Mouse (Mus musculus) kidney, postnatal 0 days (tissue): Measurements from ENCODE around the gene Noa1. TPM values are rescaled to one million over a fixed set of nuclear protein-coding genes. Genes with fewer than 3 reads are reported as not detected.
A peak's percentile ranks its signal among the peaks of the same experiment; 100 is the strongest.

ENCODE experiments used
- ATAC-seq: fragments of 200-750 bp; cut with Nextera tagmentation; replicated peaks from 2 replicates; pipeline ENCODE4 v1.8.0; 2017; ENCODE audit warnings: low read depth, moderate number of reproducible peaks, moderate TSS enrichment, moderate library complexity; ENCODE audit not compliant: low FRiP score
- DNase-seq: peaks from one replicate; pipeline ENCODE4 v3.0.0-alpha.2; 2016; ENCODE audit warnings: low spot score
- H3K27ac ChIP-seq: fragments of 300-500 bp; sonication (generic); 2 replicates; pipeline ENCODE4 v1.5.1; 2014; ENCODE audit warnings: mild to moderate bottlenecking
- H3K27me3 ChIP-seq: fragments of 300-500 bp; sonication (generic); 2 replicates; pipeline ENCODE4 v1.6.1; 2014; ENCODE audit warnings: low read length, mixed read lengths; ENCODE audit not compliant: insufficient read depth
- H3K36me3 ChIP-seq: fragments of 300-500 bp; sonication (generic); 2 replicates; pipeline ENCODE4 v1.6.1; 2014; ENCODE audit warnings: low read length, mixed read lengths; ENCODE audit not compliant: insufficient read depth
- H3K4me1 ChIP-seq: fragments of 300-500 bp; sonication (generic); replicated peaks from 2 replicates; pipeline ENCODE4 v1.6.1; 2014; ENCODE audit warnings: antibody characterized with exemption, low read length, mixed read lengths; ENCODE audit not compliant: insufficient read depth
- H3K4me2 ChIP-seq: fragments of 300-500 bp; sonication (generic); 2 replicates; pipeline ENCODE4 v1.6.1; 2014; ENCODE audit warnings: mild to moderate bottlenecking, low read length, moderate library complexity, mixed read lengths
- H3K4me3 ChIP-seq: fragments of 300-500 bp; sonication (generic); replicated peaks from 2 replicates; pipeline ENCODE4 v1.5.1; 2014; ENCODE audit warnings: low read depth, low read length
- H3K9ac ChIP-seq: fragments of 300-500 bp; sonication (generic); 2 replicates; pipeline ENCODE4 v1.6.1; 2014; ENCODE audit warnings: low read depth, low read length
- H3K9me3 ChIP-seq: fragments of 300-500 bp; sonication (generic); replicated peaks from 2 replicates; pipeline ENCODE4 v1.6.1; 2016; ENCODE audit warnings: low read length, inconsistent platforms, mixed read lengths
- CTCF ChIP-seq: IDR thresholded peaks from 2 replicates; pipeline ENCODE4 v1.5.1; 2016; ENCODE audit warnings: antibody characterized with exemption, low read depth, mild to moderate bottlenecking, moderate library complexity
- WGBS: fragments of 180-500 bp; shearing (Covaris S2); extraction: QIAGEN DNeasy Blood & Tissue Kit; methylation state at CpG from one replicate; pipeline ENCODE4 v1.1.7; 2014; 5-methylcytosine and 5-hydroxymethylcytosine counted together
- microRNA-seq: library from miRNA; unstranded; fragments of <30 nt; microRNA quantifications from one replicate; pipeline ENCODE4, GENCODE M21; 2016
- polyA plus RNA-seq: library from polyadenylated mRNA; unstranded; fragments of >200 nt; fragmentation: Nextera tagmentation; extraction: Ambion mirVana; gene quantifications from 2 replicates; pipeline ENCODE4 v1.2.1, GENCODE M21; 2015

Gene Noa1
- polyA plus RNA-seq, 1 experiment from 2014 or later = 27.0 TPM

- Histone ChIP-seq H3K36me3 (no peaks in the 10 kb centered on the region), H3K9me3 (no peaks in the 10 kb centered on the region), H3K4me3 (no peak overlapping the region), H3K9ac (no peak overlapping the region), H3K27me3 (no peaks in the 10 kb centered on the region), H3K27ac (no peak overlapping the region), H3K4me2 (no peak overlapping the region), H3K4me1 (no peaks in the 10 kb centered on the region)
- ATAC-seq (no peak), DNase-seq (no peak)
- no peak for TF ChIP-seq CTCF
- WGBS = 19% methylated on average over 5 of the region's 5 CpGs
These were observed 58.2 kb downstream of the Noa1 start for GRCm38 (mm10) chr5:77251656-77252055.

DNA sequence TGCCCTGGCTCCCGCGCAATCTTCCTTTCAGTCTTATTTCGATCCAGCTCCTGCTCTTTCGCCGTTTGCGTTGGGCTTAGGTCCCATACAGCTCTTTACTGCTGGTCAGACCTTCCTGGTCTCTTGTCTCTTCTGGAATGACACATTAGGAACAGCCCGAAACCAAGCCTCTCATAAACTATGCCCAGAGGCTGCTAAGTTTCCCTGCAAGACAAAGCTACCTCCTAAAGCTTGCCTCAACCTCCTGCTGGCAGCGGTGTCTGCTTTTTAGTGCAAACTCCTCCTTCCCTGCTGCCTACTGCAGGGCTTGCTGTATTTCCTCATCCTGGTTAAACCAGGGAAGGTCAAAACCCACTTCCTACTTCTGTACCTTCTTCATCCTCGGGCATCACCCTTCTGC lies 59.8 kb downstream of the Noa1 start:
- no peak overlapping the region for H3K4me2 ChIP-seq
- DNase-seq = no peak
- ATAC-seq = no peak
- H3K27ac ChIP-seq = no peak overlapping the region
- WGBS = 76% methylated on average over 9 of the region's 9 CpGs
- H3K4me1 ChIP-seq = no peaks in the 10 kb centered on the region; the same call in 1 of the 2 replicates
- TF ChIP-seq CTCF = no peak
- no peak overlapping the region for H3K9ac ChIP-seq
- H3K27me3 ChIP-seq = no peaks in the 10 kb centered on the region
- H3K36me3 ChIP-seq = no peaks in the 10 kb centered on the region
- H3K9me3 ChIP-seq = no peaks in the 10 kb centered on the region
- H3K4me3 ChIP-seq = no peak overlapping the region

DNA sequence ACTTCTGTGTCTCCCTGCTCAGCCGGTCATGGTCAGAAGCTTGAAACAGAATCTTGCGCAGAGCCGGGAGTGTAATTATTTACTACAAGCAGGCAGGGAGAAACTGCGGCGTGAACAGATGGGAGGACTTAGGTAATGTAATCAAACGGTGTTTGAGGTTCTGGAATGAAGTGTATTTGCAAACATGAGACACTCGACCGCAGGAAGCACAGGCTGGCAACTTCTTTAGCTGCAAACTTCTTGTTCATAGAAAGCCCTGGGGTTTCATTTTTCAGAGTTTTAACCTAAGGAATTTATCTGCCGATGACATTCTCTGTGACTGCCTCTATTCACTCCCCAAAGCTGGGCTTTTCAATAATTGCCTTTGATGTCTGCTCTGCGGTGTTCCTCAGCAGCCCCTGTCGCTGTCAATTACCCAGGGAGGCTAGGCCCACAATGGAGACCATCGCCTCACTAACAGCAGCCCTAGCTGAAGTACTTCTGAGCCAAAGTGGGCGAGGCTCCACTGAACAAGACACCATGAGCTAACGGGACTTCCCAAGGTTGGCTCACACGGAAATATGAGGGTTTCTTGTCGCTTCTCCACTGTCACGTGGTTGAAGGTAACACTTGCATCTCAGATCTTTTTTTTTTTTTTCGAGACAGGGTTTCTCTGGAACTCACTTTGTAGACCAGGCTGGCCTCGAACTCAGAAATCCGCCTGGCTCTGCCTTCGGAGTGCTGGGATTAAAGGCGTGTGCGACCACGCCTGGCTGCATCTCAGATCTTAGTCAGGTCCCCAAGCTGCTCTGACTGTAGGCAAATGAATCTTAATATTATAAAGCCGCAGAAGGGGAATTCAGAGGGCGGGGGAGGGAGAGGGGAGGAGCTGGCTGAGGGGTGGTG lies 63.9 kb downstream of the Noa1 start:
- Histone ChIP-seq H3K4me3 (peak overlapping the region; percentile 27), H3K27ac (no peak overlapping the region), H3K36me3 (no peaks in the 10 kb centered on the region), H3K27me3 (no peaks in the 10 kb centered on the region), H3K9me3 (no peaks in the 10 kb centered on the region), H3K4me1 (no peaks in the 10 kb centered on the region; the same call in 1 of the 2 replicates), H3K4me2 (peak overlapping the region; percentile 58), H3K9ac (peak overlapping the region; percentile 43; the same call in 1 of the 2 replicates)
- TF ChIP-seq CTCF = no peak
- WGBS = 21% methylated on average over 26 of the region's 26 CpGs
- DNase-seq (peak; percentile 88), ATAC-seq (peak; percentile 75)

DNA sequence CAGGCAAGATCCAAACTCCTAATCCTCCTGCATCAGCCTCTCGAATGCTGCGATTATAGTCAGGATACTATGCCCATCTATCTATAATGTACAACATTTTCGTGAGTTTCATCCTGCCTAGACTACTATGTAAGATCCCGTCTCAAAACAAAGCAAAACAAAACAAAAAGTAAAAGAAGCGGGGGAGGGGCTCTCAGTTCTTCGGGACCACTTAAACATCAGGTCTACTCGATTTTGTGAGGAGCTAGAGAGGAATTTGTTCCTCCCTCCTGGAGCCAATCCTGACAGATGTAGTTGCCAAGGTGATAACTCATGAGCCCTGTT lies 64.5 kb downstream of the Noa1 start:
- ATAC-seq (no peak), DNase-seq (no peak)
- no peaks in the 10 kb centered on the region for H3K9me3 ChIP-seq
- WGBS = 28% methylated on average over 7 of the region's 7 CpGs
- no peaks in the 10 kb centered on the region; the same call in 1 of the 2 replicates for H3K4me1 ChIP-seq
- no peaks in the 10 kb centered on the region for H3K36me3 ChIP-seq
- H3K9ac ChIP-seq = peak overlapping the region; percentile 43; the same call in 1 of the 2 replicates
- H3K4me3 ChIP-seq = peak overlapping the region; percentile 27
- TF ChIP-seq CTCF = no peak
- no peaks in the 10 kb centered on the region for H3K27me3 ChIP-seq
- H3K4me2 ChIP-seq = peak overlapping the region; percentile 58
- H3K27ac ChIP-seq = no peak overlapping the region

DNA sequence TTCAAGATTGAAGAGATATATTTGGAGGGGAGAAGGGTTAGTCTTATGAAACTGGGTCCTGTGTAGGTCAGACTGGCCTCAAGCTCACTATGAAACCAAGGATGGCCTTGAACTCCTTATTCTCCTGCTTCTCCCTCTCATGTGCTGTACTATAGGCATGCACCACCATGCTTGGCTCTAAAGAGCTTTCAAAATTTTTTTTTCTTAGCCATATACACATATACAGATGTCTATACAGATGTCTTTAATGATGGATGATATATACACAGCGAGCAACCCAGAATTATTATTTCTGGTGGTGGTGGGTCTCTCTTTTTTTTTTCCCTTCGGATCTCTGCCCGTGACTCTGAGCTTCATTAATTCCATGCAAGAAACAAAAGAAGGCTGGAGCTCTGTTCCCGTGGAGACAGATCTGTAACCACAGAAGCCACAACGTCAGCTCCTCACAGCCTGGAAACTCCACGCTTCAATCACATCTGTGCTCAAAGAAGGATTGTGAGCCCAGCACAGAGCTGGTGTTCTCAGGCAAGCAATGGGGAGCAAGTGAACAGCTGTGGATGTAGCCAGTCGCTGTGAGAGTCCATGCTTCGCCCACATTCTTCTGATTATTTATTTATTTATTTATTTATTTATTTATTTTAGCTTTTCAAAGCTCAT lies 65.4 kb downstream of the Noa1 start:
- Histone ChIP-seq H3K36me3 (no peaks in the 10 kb centered on the region), H3K4me2 (no peak overlapping the region), H3K4me3 (no peak overlapping the region), H3K27me3 (no peaks in the 10 kb centered on the region), H3K9me3 (no peaks in the 10 kb centered on the region), H3K9ac (no peak overlapping the region), H3K4me1 (no peaks in the 10 kb centered on the region; the same call in 1 of the 2 replicates), H3K27ac (no peak overlapping the region)
- WGBS = 59% methylated on average over 8 of the region's 8 CpGs
- DNase-seq (peak; percentile 24), ATAC-seq (no peak)
- TF ChIP-seq CTCF = no peak

Small RNA genes within 50 kb of the gene (microRNA-seq; reads per million reads assigned to microRNA genes)
- not detected for gene Mir5098

Other genes starting within 250 kb of the Noa1 start
- gene Hopx, start 195.0 kb downstream of the Noa1 start, polyA plus RNA-seq = 3.6 and 3.9 TPM in 2 replicates
- 0.77 and 1.0 TPM in 2 replicates for gene Spink2, start 98.6 kb downstream of the Noa1 start, polyA plus RNA-seq
- 32.7 and 34.1 TPM in 2 replicates for gene Rest, start 44.6 kb downstream of the Noa1 start, polyA plus RNA-seq
- 46.1 and 49.7 TPM in 2 replicates for gene Polr2b, start 63 bp upstream of the Noa1 start, polyA plus RNA-seq
- 1,308 and 1,398 TPM in 2 replicates for gene Igfbp7, start 98.0 kb upstream of the Noa1 start, polyA plus RNA-seq